Mouse (Mus musculus): Measurements from ENCODE around the gene Crhr2. TPM values are rescaled to one million over a fixed set of nuclear protein-coding genes. Genes with fewer than 3 reads are reported as not detected.

Crhr2 gene
- polyA plus RNA-seq, 1 experiment from 2014 or later: 1.5 TPM

Other genes starting within 250 kb of the Crhr2 start
- gene Nod1, start 160.4 kb downstream of the Crhr2 start, polyA plus RNA-seq (2015; fragmentation: Nextera tagmentation; extraction: Ambion mirVana): 3.6 and 4.5 TPM in 2 replicates
- 17.6 and 18.4 TPM in 2 replicates for gene Ggct, start 140.1 kb downstream of the Crhr2 start, polyA plus RNA-seq (2015; fragmentation: Nextera tagmentation; extraction: Ambion mirVana)
- 190 and 197 TPM in 2 replicates for gene Gars, start 95.0 kb downstream of the Crhr2 start, polyA plus RNA-seq (2015; fragmentation: Nextera tagmentation; extraction: Ambion mirVana)
- not detected in 2 replicates for gene Inmt, start 42.0 kb upstream of the Crhr2 start, polyA plus RNA-seq (2015; fragmentation: Nextera tagmentation; extraction: Ambion mirVana)
- gene Mindy4, start 70.4 kb upstream of the Crhr2 start, polyA plus RNA-seq (2015; fragmentation: Nextera tagmentation; extraction: Ambion mirVana): 10.3 and 10.7 TPM in 2 replicates
- 7.4 and 11.5 TPM in 2 replicates for gene Aqp1, start 203.4 kb upstream of the Crhr2 start, polyA plus RNA-seq (2015; fragmentation: Nextera tagmentation; extraction: Ambion mirVana)
- not detected in 2 replicates for gene Ghrhr, start 243.3 kb upstream of the Crhr2 start, polyA plus RNA-seq (2015; fragmentation: Nextera tagmentation; extraction: Ambion mirVana)

All from neural tube, embryonic 15.5 days (tissue).